Mouse (Mus musculus): ENCODE results near the gene Car2. TPM values are rescaled to one million over a fixed set of nuclear protein-coding genes. Genes with fewer than 3 reads are reported as not detected.

Gene Car2
- polyA plus RNA-seq, 1 experiment from 2014 or later: 287 TPM

DNA sequence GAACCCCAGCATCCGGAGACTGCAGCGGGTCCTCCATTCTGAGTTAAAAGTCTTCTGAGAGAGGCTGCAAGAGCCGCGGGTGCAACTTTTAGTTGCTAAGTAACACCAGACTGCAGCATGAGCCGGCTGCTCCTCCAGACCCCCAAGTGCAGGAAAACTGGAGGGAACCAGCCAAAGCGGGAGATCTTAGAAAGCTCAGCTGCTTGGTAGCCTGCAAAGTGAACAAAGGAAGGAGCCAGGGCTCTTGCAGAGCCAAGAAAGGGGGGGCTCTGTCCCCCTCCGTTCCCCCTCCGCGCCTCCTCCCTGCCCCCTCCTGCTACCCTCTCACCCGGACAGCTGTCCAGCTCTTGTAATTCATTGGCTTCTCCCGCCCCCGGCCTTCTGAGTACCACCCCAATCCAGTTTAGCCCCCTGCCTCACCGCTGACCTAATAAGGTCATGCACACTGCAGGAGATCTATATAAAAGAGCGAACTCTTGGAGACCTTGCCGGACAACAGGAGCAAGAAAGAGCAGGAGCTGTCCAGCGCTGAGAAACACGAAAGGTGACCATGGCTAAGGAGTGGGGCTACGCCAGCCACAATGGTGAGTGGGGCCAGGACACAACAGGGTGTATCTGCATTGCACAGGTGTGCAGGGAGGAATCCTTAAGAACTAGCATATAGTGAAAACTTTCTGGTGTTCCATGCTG, 22.9 kb upstream of the Car2 start, which contains the start of gene Car3:
Gene Car3 (plus strand): TSS at position 491 of the 690 bp plus-strand sequence.
- H3K9ac ChIP-seq: no peak within 1 kb of the TSS
- H3K27ac ChIP-seq: no peak within 1 kb of the TSS
- no peaks in the 10 kb centered on the region for H3K27me3 ChIP-seq (replicated peaks)
- peak; percentile 63; the same call in 1 of the 2 replicates for ATAC-seq (ENCODE audit: insufficient read depth, low FRiP score, low read depth)
- no peaks in the 10 kb centered on the region for H3K4me1 ChIP-seq
- no peaks in the 10 kb centered on the region for H3K9me3 ChIP-seq
- H3K4me2 ChIP-seq: peak within 1 kb of the TSS; percentile 61
- H3K4me3 ChIP-seq (replicated peaks): peak within 1 kb of the TSS; percentile 36
- 2% methylated on average over 18 of the region's 18 CpGs for WGBS
- no peaks in the 10 kb centered on the region for H3K36me3 ChIP-seq

GRCm38 (mm10) chr3:14863922-14864321, 22.2 kb upstream of the Car2 start:
- Histone ChIP-seq H3K9me3 (no peaks in the 10 kb centered on the region), H3K27me3 (replicated peaks) (no peaks in the 10 kb centered on the region), H3K36me3 (no peaks in the 10 kb centered on the region)

GRCm38 (mm10) chr3:14865941-14866340, 20.1 kb upstream of the Car2 start:
- Histone ChIP-seq H3K4me3 (replicated peaks) (no peak overlapping the region), H3K4me1 (no peaks in the 10 kb centered on the region), H3K27me3 (replicated peaks) (no peaks in the 10 kb centered on the region), H3K9ac (no peak overlapping the region), H3K4me2 (no peak overlapping the region), H3K36me3 (no peaks in the 10 kb centered on the region), H3K9me3 (no peaks in the 10 kb centered on the region), H3K27ac (no peak overlapping the region)
- no peak for ATAC-seq (ENCODE audit: insufficient read depth, low FRiP score, low read depth)
- 68% methylated on average over 2 of the region's 2 CpGs for WGBS

More at GRCm38 (mm10) chr3:14863922-14864321, 22.2 kb upstream of the Car2 start:
- H3K9ac ChIP-seq: no peak overlapping the region
- no peak overlapping the region for H3K4me3 ChIP-seq (replicated peaks)
- 83% methylated on average over 2 of the region's 2 CpGs for WGBS
- H3K27ac ChIP-seq: no peak overlapping the region
- no peak for ATAC-seq (ENCODE audit: insufficient read depth, low FRiP score, low read depth)
- H3K4me2 ChIP-seq: no peak overlapping the region
- H3K4me1 ChIP-seq: no peaks in the 10 kb centered on the region

DNA sequence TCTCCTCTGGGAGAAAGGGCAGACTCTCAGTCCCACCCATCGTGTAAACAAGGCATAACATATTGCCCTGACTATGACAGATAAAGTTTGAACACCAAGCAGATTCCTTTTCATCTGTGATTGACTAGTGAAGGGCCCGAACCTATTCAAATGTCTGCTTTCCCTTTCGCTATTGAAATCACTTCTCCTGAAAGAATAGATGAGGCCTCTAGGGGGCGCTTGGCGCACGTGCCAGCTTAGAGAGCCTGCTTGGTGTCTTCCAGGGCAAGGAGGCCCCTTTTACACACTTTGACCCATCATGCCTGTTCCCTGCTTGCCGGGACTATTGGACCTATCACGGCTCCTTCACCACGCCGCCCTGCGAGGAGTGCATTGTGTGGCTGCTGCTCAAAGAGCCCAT, 16.3 kb upstream of the Car2 start:
- H3K4me1 ChIP-seq: no peaks in the 10 kb centered on the region
- H3K36me3 ChIP-seq: no peaks in the 10 kb centered on the region
- H3K4me2 ChIP-seq: peak overlapping the region; percentile 22; the same call in 1 of the 2 replicates
- H3K4me3 ChIP-seq (replicated peaks): peak overlapping the region; percentile 23; the same call in 1 of the 2 replicates
- ATAC-seq (ENCODE audit: insufficient read depth, low FRiP score, low read depth): 0 out of 2 replicates have a peak, but pooled peaks have one; percentile 39
- H3K27me3 ChIP-seq (replicated peaks): no peaks in the 10 kb centered on the region
- 31% methylated on average over 11 of the region's 11 CpGs for whole genome bisulfite sequencing
- H3K9me3 ChIP-seq: no peaks in the 10 kb centered on the region
- no peak overlapping the region for H3K9ac ChIP-seq
- no peak overlapping the region for H3K27ac ChIP-seq

DNA sequence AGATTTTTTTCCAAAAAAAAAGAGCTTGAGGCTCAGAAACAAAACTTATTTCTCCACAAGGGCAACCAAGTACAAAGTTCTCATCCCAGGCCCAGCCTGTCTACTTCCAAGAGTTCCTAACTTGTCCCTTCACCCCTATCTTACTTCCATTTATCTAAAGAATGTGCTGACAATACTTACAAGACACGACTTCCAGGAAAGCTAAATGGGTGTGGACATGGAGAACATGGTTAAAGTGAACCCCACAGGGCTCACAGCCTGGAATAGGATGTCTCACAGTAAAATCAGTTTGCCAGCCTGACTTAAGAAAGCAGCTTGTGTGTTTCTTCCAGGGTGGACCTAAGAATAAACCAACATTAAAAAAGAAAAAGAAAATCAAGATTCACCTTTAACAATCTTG, 15.5 kb upstream of the Car2 start:
- no peaks in the 10 kb centered on the region for H3K36me3 ChIP-seq
- no peak overlapping the region for H3K27ac ChIP-seq
- no peak overlapping the region for H3K9ac ChIP-seq
- WGBS: 47% methylated on average over 1 of the region's 1 CpGs
- no peaks in the 10 kb centered on the region for H3K9me3 ChIP-seq
- no peak for ATAC-seq (ENCODE audit: insufficient read depth, low FRiP score, low read depth)
- H3K4me2 ChIP-seq: no peak overlapping the region
- H3K4me1 ChIP-seq: no peaks in the 10 kb centered on the region
- no peaks in the 10 kb centered on the region for H3K27me3 ChIP-seq (replicated peaks)
- no peak overlapping the region for H3K4me3 ChIP-seq (replicated peaks)

DNA sequence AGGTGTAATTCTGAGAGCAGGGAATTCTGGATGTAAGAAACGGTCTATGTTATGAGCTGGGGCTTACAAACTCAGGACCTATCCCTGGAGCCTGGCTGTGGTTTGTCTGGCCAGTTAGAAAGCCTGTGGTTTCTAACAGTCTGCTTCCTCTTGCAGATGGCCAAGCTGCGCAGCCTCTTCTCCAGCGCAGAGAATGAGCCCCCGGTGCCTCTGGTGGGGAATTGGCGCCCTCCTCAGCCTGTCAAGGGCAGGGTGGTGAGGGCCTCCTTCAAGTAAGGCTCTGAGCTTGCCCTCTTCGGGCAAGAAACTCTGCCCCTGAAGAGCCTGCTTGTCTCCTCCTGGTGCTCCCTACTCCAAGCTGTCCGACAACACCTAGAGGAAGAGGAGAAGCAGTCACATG, 14.7 kb upstream of the Car2 start:
- Histone ChIP-seq H3K36me3 (no peaks in the 10 kb centered on the region), H3K4me3 (replicated peaks) (no peak overlapping the region), H3K9ac (no peak overlapping the region), H3K27me3 (replicated peaks) (no peaks in the 10 kb centered on the region), H3K4me2 (no peak overlapping the region), H3K27ac (no peak overlapping the region), H3K9me3 (no peaks in the 10 kb centered on the region), H3K4me1 (no peaks in the 10 kb centered on the region)
- no peak for ATAC-seq (ENCODE audit: insufficient read depth, low FRiP score, low read depth)
- 55% methylated on average over 7 of the region's 7 CpGs for WGBS

GRCm38 (mm10) chr3:14874402-14875040, 11.6 kb upstream of the Car2 start:
- WGBS: 22% methylated on average over 8 of the region's 8 CpGs
- ATAC-seq (ENCODE audit: insufficient read depth, low FRiP score, low read depth): no peak
- Histone ChIP-seq H3K4me1 (no peaks in the 10 kb centered on the region), H3K36me3 (no peaks in the 10 kb centered on the region), H3K9me3 (no peaks in the 10 kb centered on the region), H3K27me3 (replicated peaks) (no peaks in the 10 kb centered on the region), H3K4me3 (replicated peaks) (no peak overlapping the region), H3K9ac (no peak overlapping the region), H3K4me2 (no peak overlapping the region; the same call in 1 of the 2 replicates), H3K27ac (no peak overlapping the region)

DNA sequence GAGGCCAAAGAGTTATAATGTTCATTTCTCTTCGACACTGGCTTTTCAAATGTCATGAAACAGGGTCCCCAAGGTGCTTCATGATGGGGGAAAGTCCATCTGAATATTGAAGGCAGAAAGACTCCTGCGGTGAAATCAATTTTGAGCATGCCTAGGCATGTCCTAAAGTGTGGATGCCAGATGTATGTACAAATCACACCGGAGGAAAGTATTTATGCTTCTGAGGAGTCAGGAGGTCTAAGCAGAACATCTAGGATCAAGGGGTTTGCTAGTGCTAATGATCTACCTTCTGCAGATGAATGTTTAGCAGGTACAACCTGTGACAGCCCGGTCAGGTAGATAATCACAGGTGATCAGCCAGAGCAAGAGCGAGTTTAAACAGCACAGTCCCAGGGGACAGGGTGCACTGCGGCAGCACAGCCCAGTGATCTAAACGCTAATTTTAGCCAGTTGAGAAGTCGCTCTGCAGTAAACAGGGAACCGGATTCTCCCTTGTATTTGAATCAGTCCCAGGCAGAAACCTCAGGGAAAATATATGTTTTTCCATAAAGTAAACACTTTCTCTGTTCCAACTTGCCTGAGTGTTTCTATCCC, 9.7 kb upstream of the Car2 start:
- Histone ChIP-seq H3K27ac (0 out of 2 replicates have a peak overlapping the region, but pooled peaks have one; percentile 11), H3K4me3 (replicated peaks) (no peak overlapping the region), H3K9ac (no peak overlapping the region), H3K4me2 (no peak overlapping the region), H3K9me3 (no peaks in the 10 kb centered on the region), H3K4me1 (no peaks in the 10 kb centered on the region), H3K36me3 (no peaks in the 10 kb centered on the region), H3K27me3 (replicated peaks) (no peaks in the 10 kb centered on the region)
- ATAC-seq (ENCODE audit: insufficient read depth, low FRiP score, low read depth): no peak
- WGBS: 61% methylated on average over 9 of the region's 9 CpGs

- no peaks in the 10 kb centered on the region for H3K4me1 ChIP-seq
- WGBS: 76% methylated on average over 7 of the region's 7 CpGs
- no peaks in the 10 kb centered on the region for H3K27me3 ChIP-seq (replicated peaks)
- no peaks in the 10 kb centered on the region for H3K36me3 ChIP-seq
- H3K9me3 ChIP-seq: no peaks in the 10 kb centered on the region
- H3K4me3 ChIP-seq (replicated peaks): no peak overlapping the region
- ATAC-seq (ENCODE audit: insufficient read depth, low FRiP score, low read depth): peak; percentile 84
- no peak overlapping the region for H3K9ac ChIP-seq
- 0 out of 2 replicates have a peak overlapping the region, but pooled peaks have one; percentile 11 for H3K27ac ChIP-seq
- no peak overlapping the region for H3K4me2 ChIP-seq
These were observed 8.7 kb upstream of the Car2 start for GRCm38 (mm10) chr3:14877251-14877909.

GRCm38 (mm10) chr3:14878749-14879223, 7.3 kb upstream of the Car2 start:
- H3K4me3 ChIP-seq (replicated peaks): no peak overlapping the region
- H3K27me3 ChIP-seq (replicated peaks): no peaks in the 10 kb centered on the region
- H3K4me2 ChIP-seq: no peak overlapping the region
- no peaks in the 10 kb centered on the region for H3K9me3 ChIP-seq
- ATAC-seq (ENCODE audit: insufficient read depth, low FRiP score, low read depth): peak; percentile 87
- H3K4me1 ChIP-seq: no peaks in the 10 kb centered on the region
- 70% methylated on average over 6 of the region's 6 CpGs for WGBS
- H3K36me3 ChIP-seq: no peaks in the 10 kb centered on the region
- H3K27ac ChIP-seq: no peak overlapping the region
- H3K9ac ChIP-seq: no peak overlapping the region

GRCm38 (mm10) chr3:14879293-14879692, 6.8 kb upstream of the Car2 start:
- H3K9ac ChIP-seq: no peak overlapping the region
- 82% methylated on average over 3 of the region's 3 CpGs for WGBS
- ATAC-seq (ENCODE audit: insufficient read depth, low FRiP score, low read depth): no peak
- H3K4me2 ChIP-seq: no peak overlapping the region
- no peaks in the 10 kb centered on the region for H3K4me1 ChIP-seq
- H3K27ac ChIP-seq: no peak overlapping the region
- H3K27me3 ChIP-seq (replicated peaks): no peaks in the 10 kb centered on the region
- H3K36me3 ChIP-seq: no peaks in the 10 kb centered on the region
- H3K9me3 ChIP-seq: no peaks in the 10 kb centered on the region
- no peak overlapping the region for H3K4me3 ChIP-seq (replicated peaks)

Measured in stomach, embryonic 15.5 days (tissue).